Mouse (Mus musculus) kidney, adult 9 months (tissue): Measurements from ENCODE around the gene Spag6.

Source experiments
- DNase-seq: peaks from one replicate; pipeline ENCODE4 v3.0.0; 2022

The Spag6 gene

GRCm38 (mm10) chr2:18737040-18737439 is 43.2 kb downstream of the Spag6 start:
- no peak for DNase-seq

GRCm38 (mm10) chr2:18739216-18739615 is 45.4 kb downstream of the Spag6 start:
- DNase-seq = no peak

DNA sequence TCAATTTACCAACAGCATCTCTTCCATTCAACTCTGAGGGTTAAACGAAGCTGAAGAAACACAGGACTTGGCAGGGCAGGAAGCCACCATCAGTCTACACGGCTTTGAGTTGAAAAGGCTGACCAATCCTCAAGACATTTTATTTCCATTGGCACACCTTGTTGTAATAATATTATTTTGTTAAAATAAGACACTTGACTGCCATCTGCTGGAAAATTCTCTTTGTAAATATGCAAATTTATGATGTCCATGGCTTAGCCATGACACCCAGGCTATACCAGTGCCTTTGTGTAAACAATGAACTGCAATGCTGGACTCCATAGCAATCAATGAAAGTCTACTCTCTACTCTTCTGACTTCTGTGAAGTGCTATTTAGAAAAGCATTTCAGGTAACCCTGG is 62.3 kb downstream of the Spag6 start:
- DNase-seq = peak; percentile 78

GRCm38 (mm10) chr2:18764846-18765245 is 71.0 kb downstream of the Spag6 start:
- peak; percentile 3 for DNase-seq

DNA sequence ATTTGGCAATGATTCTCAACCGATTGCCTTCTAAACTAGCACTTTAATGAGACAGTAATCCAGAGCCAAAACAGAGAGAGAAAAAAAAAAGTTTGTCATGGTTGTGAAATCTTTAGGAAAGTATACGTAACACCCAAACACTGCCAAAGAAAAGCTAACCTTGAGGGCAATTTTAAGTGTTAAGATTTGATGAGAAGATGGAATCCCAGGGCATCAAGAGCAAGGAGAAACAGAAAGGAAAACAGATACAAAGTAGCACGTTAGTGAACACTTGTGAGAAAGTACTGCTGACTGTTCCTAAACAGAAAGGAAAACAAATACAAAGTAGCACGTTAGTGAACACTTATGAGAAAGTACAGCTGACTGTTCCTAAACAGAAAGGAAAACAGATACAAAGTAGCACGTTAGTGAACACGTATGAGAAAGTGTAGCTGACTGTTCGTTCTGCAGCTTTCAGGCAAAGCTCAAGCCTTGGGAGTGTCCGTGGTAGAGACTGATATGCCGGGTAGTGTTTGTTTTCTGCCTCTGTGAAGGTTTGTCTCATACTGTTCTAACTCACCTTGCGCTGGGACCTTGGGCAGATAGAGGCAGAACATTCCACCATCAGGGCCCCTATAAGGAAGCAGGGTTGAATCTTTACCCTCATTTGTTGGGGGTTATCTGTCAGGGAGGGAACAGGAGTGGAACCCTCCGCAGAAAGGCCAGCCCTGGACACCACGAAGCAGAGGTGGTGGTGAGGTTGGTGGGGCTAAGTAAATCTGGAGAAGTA is 71.8 kb downstream of the Spag6 start:
- peak; percentile 25 for DNase-seq

- DNase-seq = no peak
These were observed 72.6 kb downstream of the Spag6 start for GRCm38 (mm10) chr2:18766441-18766820.

DNA sequence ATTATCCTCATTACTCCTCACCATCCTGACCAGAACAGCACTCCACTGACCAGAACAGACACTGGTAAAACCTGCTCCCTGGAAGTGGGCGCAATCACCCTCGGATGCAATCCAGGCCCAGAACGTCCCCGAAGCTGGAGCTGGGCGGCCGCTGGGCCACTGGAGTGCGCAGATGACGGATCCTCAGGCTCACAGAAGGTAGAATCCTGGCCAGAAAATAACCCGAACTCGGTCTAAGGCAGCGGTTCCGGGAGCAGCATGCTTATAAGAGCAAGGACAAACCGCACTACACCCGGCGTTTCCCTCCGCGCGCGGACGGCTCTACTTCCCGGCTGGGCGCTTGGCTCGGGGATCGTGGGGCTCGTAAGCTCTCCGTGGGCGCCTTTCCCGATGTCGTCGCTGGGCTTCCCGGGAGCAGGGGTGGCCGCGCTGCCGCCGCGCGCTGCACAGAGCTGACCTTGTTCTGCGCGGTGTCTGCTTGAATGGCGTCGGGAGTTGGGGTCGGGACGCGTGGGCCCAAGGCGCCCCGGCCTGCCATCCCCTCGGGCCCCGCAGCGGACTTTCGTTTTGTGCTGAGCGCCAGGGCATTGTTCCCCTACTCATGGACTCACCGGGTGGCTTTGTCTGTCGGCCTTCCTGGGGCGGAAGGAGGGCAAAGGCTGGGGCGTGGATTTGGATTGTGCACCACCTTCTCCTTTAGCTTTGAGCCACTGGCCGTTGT is 73.1 kb downstream of the Spag6 start:
- peak; percentile 83 for DNase-seq

- DNase-seq = no peak
These were observed 74.6 kb downstream of the Spag6 start for GRCm38 (mm10) chr2:18768414-18768813.

DNA sequence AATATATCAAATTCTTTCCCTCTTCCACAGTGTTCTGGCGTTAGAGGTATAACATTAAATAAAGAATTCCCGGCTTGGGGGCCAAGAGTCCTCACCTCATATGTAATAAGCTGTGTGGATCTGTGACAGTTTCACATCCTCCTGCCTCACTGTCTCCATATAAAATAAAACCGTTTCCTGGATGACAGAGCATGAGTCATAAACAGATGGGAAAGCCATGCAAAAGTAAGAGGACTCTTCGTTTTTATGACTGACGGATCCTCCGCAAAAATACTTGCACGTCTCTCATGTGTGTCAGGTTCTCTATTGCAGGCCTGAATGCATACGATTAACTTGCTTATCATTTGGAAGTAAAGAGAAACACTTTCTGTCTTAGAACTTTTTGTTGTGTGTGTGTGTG is 78.6 kb downstream of the Spag6 start:
- DNase-seq = no peak

DNA sequence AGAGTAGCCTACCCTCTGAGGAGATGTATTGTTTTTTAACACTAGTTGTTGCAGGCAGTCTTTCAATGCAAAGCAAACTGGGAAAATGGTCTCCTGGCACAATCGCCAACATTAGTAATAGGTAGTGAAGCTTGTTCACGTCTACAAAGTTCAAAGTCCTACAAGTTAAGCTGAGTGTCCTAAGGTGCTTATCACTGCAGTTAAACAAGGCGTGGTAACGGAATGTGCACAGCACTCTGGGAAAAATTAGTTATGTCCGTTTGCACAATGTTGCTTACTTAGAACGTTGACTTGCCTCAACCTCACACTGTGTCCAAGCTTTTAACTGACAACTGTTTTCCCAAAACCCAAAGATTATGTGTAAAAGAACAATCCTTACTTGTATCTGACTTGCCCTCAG is 80.5 kb downstream of the Spag6 start:
- DNase-seq = no peak

- DNase-seq = peak; percentile 8
These were observed 84.4 kb downstream of the Spag6 start for GRCm38 (mm10) chr2:18778220-18778619.

DNA sequence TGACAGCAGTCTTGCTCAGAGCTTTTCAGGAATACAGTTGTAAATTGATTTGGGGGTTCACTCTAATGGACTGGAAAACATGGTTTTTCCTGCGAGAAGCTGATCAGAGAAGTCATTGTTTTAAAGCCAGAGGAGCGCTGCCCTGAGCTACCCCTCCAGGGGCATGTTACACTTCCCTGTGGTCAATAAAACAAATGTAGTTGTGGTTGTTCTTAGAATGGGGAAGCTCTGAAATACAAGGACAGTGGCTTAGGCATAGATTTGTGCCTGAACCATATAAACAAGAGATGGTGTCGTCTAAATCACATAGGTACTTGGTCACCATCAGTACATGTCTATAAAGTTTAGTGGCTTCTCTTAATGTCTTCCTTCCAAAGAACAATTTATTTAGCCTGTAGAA is 86.0 kb downstream of the Spag6 start:
- no peak for DNase-seq

GRCm38 (mm10) chr2:18781296-18781695 is 87.5 kb downstream of the Spag6 start:
- no peak for DNase-seq

DNA sequence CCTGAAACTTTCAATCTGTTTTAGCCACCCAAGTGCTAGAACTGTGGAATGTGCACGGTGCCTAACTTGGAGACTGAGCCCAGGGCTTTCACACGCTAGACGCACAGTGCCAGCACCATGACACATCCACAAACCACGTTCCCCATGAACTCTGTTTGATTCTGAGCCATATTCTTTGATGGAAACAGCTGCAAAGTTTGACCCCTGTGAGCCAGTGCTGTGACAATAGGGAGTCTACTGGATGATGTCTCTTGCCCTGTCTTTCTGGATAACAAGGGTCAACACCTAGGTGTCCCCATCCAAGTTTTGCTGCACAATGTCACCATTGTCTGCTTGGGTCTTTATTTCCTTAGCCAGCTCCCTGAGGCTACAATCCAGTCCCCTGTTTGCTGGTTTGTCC is 100.4 kb downstream of the Spag6 start:
- no peak for DNase-seq

DNA sequence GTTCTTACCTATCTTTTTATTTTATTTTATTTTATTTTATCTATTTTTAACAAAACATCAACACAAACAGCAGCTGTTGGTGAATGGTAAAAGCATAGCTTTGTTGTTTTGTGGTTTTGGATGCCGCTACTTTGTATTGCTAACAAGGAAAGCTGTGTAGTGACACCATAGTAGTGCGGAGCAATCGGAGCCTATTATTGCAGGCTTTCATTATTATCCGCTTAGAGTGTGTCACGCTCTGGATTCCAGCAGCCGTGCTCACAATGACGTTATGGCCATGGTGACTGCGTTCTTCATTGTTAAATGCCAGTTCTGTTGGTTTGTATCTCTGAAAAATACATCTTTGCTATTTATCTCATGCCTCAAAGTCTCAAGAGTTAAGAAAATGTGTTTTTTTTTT is 103.9 kb downstream of the Spag6 start:
- DNase-seq = no peak

DNA sequence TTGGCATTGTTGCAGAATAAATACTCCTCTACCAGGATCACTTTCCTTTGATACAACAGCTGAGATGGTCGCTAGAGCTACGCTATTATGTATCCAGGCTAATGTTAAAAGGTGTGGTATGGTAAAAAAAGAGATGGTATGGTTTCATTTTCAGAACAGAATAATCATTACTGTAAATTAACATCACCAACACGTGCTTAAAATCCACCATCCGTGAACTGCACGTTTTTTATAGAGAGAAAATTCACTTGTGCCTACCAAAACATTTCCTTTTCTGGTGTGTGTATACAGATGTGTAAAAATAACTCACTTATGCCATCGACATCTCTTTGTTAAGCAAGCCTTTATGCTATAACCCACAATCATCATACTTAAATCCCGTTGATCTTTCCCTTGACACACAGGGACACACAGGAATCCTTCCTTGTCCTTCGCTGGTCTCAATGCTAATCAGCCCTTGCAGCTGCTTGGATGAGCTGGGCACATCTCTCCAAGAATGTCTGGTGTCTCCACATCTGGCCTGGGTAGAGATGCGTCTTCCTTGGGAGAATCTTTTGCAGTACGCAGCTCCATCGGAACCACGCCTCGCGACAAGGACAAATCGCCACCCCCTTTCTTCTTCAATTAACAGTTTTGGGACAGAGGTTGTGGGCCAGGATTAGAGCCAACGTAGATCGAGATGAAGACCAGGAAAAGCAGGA is 105.6 kb downstream of the Spag6 start:
- no peak for DNase-seq
